11 mouse cellular contexts compared by ENCODE assay signal in genomic region chr10:128586546-128586945, GRCm38 (mm10). TPM values are rescaled to one million over a fixed set of nuclear protein-coding genes. Genes with fewer than 3 reads are reported as not detected.
DNase-seq lines count a peak whose midpoint lies in the region; ATAC-seq and TF ChIP-seq lines count a peak whose summit lies in the region.
"Had no signal": no experiment of that assay in that cellular context is flagged by ENCODE, and none has a peak within 500 bp of the region (broad histone marks: within the 10 kb centered on the region; RNA-seq: fewer than 3 reads in every experiment).

No protein-coding gene starts in this region.

- 6% methylated on average over 1 of the region's 1 CpGs for WGBS in hindbrain, embryonic 13.5 days
- 13% methylated on average over 1 of the region's 1 CpGs for WGBS in hindbrain, embryonic 16.5 days
- 6% methylated on average over 1 of the region's 1 CpGs for WGBS in embryonic facial prominence, embryonic 10.5 days
- 8% methylated on average over 1 of the region's 1 CpGs for WGBS in limb, embryonic 14.5 days

- TF ChIP-seq POLR2A in limb, embryonic 14.5 days (IDR thresholded peaks at IDR 0.05; ENCODE audit: borderline replicate concordance, extremely low read depth, insufficient read depth, insufficient read length) = no peak

- peak overlapping the region; percentile 11; the same call in 1 of the 2 replicates for H3K9ac ChIP-seq in hindbrain, embryonic 13.5 days
- H3K9ac ChIP-seq in hindbrain, embryonic 16.5 days (ENCODE audit: low read depth, low read length) = no peak overlapping the region
- H3K9ac ChIP-seq in limb, embryonic 14.5 days (ENCODE audit: low read depth, low read length, severe bottlenecking) = no peak overlapping the region
- H3K9ac ChIP-seq: liver, embryonic 15.5 days had no signal

- no peak overlapping the region for H3K27ac ChIP-seq in hindbrain, embryonic 13.5 days
- no peak overlapping the region for H3K27ac ChIP-seq in hindbrain, embryonic 16.5 days (ENCODE audit: low read depth, low read length)
- H3K27ac ChIP-seq in embryonic facial prominence, embryonic 10.5 days (replicated peaks) = peak overlapping the region; percentile 26
- no peak overlapping the region for H3K27ac ChIP-seq in limb, embryonic 14.5 days (replicated peaks; ENCODE audit: low read depth, low read length)
- H3K27ac ChIP-seq: liver, embryonic 15.5 days had no signal

- peak; percentile 38 for DNase-seq in embryonic facial prominence, embryonic 10.5 days (ENCODE audit: low spot score)
- no peak for DNase-seq in limb, embryonic 14.5 days (ENCODE audit: low spot score)
- DNase-seq in testis, postnatal 10 days (ENCODE audit: low spot score) = no peak
- no peak for DNase-seq in thymus, adult 18-20 months
- no peak for DNase-seq in ovary, postnatal 10 days (ENCODE audit: low spot score)
- DNase-seq: heart, postnatal 10 days had no signal

- no peaks in the 10 kb centered on the region for H3K36me3 ChIP-seq in hindbrain, embryonic 13.5 days
- no peaks in the 10 kb centered on the region for H3K36me3 ChIP-seq in hindbrain, embryonic 16.5 days (ENCODE audit: control insufficient read depth, insufficient read depth, low read length)
- peaks cover 8% of the 10 kb centered on the region for H3K36me3 ChIP-seq in E14TG2a.4 (ENCODE audit: insufficient read depth, low read length)
- 0 out of 2 replicates have a peak, but pooled peaks cover 2% of the 10 kb centered on the region for H3K36me3 ChIP-seq in embryonic facial prominence, embryonic 10.5 days (replicated peaks)
- no peaks in the 10 kb centered on the region for H3K36me3 ChIP-seq in limb, embryonic 14.5 days (ENCODE audit: control insufficient read depth, insufficient read depth, low read length)
- H3K36me3 ChIP-seq: liver, embryonic 15.5 days had no signal

- no peak overlapping the region for H3K4me3 ChIP-seq in hindbrain, embryonic 13.5 days
- no peak overlapping the region for H3K4me3 ChIP-seq in hindbrain, embryonic 16.5 days (ENCODE audit: low read length)
- H3K4me3 ChIP-seq in E14TG2a.4 (replicated peaks; ENCODE audit: low read length) = peak overlapping the region; percentile 98
- peak overlapping the region; percentile 71; the same call in 1 of the 2 replicates for H3K4me3 ChIP-seq in embryonic facial prominence, embryonic 10.5 days
- H3K4me3 ChIP-seq in limb, embryonic 14.5 days (replicated peaks; ENCODE audit: low read length) = no peak overlapping the region; the same call in 1 of the 2 replicates
- H3K4me3 ChIP-seq: liver, embryonic 15.5 days had no signal

- peaks cover 19% of the 10 kb centered on the region for H3K4me1 ChIP-seq in hindbrain, embryonic 13.5 days (replicated peaks)
- H3K4me1 ChIP-seq in hindbrain, embryonic 16.5 days (ENCODE audit: control insufficient read depth, insufficient read depth, low read depth, low read length) = peaks cover 9% of the 10 kb centered on the region
- peaks cover 78% of the 10 kb centered on the region for H3K4me1 ChIP-seq in E14TG2a.4 (replicated peaks; ENCODE audit: low read depth, low read length)
- H3K4me1 ChIP-seq in embryonic facial prominence, embryonic 10.5 days = peaks cover 63% of the 10 kb centered on the region
- H3K4me1 ChIP-seq in limb, embryonic 14.5 days (ENCODE audit: control insufficient read depth, insufficient read depth, low read length) = peaks cover 7% of the 10 kb centered on the region; the same call in 1 of the 2 replicates

- no peak for ATAC-seq in hindbrain, embryonic 13.5 days (ENCODE audit: low FRiP score)
- ATAC-seq in hindbrain, embryonic 16.5 days = no peak
- no peak for ATAC-seq in limb, embryonic 14.5 days (ENCODE audit: low FRiP score, low read depth)
- ATAC-seq: activated CD4-positive, CD25-positive, alpha-beta regulatory T cell, adult 4 months had no signal

- no peak for TF ChIP-seq CTCF in E14TG2a.4 (conservative IDR thresholded peaks at IDR 0.05; ENCODE audit: low read length)

- H3K27me3 ChIP-seq in hindbrain, embryonic 13.5 days = peaks cover 84% of the 10 kb centered on the region
- H3K27me3 ChIP-seq in hindbrain, embryonic 16.5 days (replicated peaks; ENCODE audit: control insufficient read depth, insufficient read depth, low read length) = peaks cover 42% of the 10 kb centered on the region
- H3K27me3 ChIP-seq in E14TG2a.4 (ENCODE audit: insufficient read depth, low read length) = peaks cover 23% of the 10 kb centered on the region
- H3K27me3 ChIP-seq in embryonic facial prominence, embryonic 10.5 days (replicated peaks; ENCODE audit: low read depth, poor library complexity, severe bottlenecking) = peaks cover 70% of the 10 kb centered on the region
- H3K27me3 ChIP-seq in limb, embryonic 14.5 days (ENCODE audit: control insufficient read depth, insufficient read depth, low read length) = peaks cover 31% of the 10 kb centered on the region

- no peak overlapping the region for H3K4me2 ChIP-seq in hindbrain, embryonic 13.5 days
- no peak overlapping the region for H3K4me2 ChIP-seq in hindbrain, embryonic 16.5 days (ENCODE audit: low read length)
- H3K4me2 ChIP-seq in limb, embryonic 14.5 days (replicated peaks; ENCODE audit: low read depth, low read length, severe bottlenecking) = peak overlapping the region; percentile 99; the same call in 1 of the 2 replicates

- no peaks in the 10 kb centered on the region for H3K9me3 ChIP-seq in hindbrain, embryonic 13.5 days
- no peaks in the 10 kb centered on the region for H3K9me3 ChIP-seq in hindbrain, embryonic 16.5 days (ENCODE audit: control insufficient read depth, low read length)
- no peaks in the 10 kb centered on the region for H3K9me3 ChIP-seq in E14TG2a.4 (ENCODE audit: low read length)
- H3K9me3 ChIP-seq in embryonic facial prominence, embryonic 10.5 days = no peaks in the 10 kb centered on the region
- no peaks in the 10 kb centered on the region for H3K9me3 ChIP-seq in limb, embryonic 14.5 days (ENCODE audit: control insufficient read depth, low read length)
- H3K9me3 ChIP-seq: liver, embryonic 15.5 days had no signal

RNA-seq across cellular contexts. Expression of gene Erbb3, which starts 2.9 kb away (rescaled TPM):
- 3.0 and 3.5 TPM in 2 replicates for polyA plus RNA-seq in hindbrain, embryonic 13.5 days (2015; fragmentation: Nextera tagmentation; extraction: Ambion mirVana)
- 1.3 and 1.6 TPM in 2 replicates for polyA plus RNA-seq in hindbrain, embryonic 16.5 days (2015; fragmentation: Nextera tagmentation; extraction: Ambion mirVana)
- polyA plus RNA-seq in embryonic facial prominence, embryonic 10.5 days (2016; fragmentation: Nextera tagmentation; extraction: Ambion mirVana) = 11.9 and 12.2 TPM in 2 replicates
- 17.5 and 18.2 TPM in 2 replicates for polyA plus RNA-seq in limb, embryonic 14.5 days (2012; rRNA removed)
- polyA plus RNA-seq in limb, embryonic 14.5 days (2014; fragmentation: Nextera tagmentation; extraction: Ambion mirVana) = 19.6 and 21.1 TPM in 2 replicates

RNA-seq across cellular contexts. Expression of gene Pa2g4, which starts 20.8 kb away (rescaled TPM):
- polyA plus RNA-seq in hindbrain, embryonic 13.5 days (2015; fragmentation: Nextera tagmentation; extraction: Ambion mirVana) = 125 and 129 TPM in 2 replicates
- polyA plus RNA-seq in hindbrain, embryonic 16.5 days (2015; fragmentation: Nextera tagmentation; extraction: Ambion mirVana) = 128 and 130 TPM in 2 replicates
- 274 and 287 TPM in 2 replicates for polyA plus RNA-seq in embryonic facial prominence, embryonic 10.5 days (2016; fragmentation: Nextera tagmentation; extraction: Ambion mirVana)
- polyA plus RNA-seq in limb, embryonic 14.5 days (2012; rRNA removed) = 111 and 186 TPM in 2 replicates
- 207 and 210 TPM in 2 replicates for polyA plus RNA-seq in limb, embryonic 14.5 days (2014; fragmentation: Nextera tagmentation; extraction: Ambion mirVana)

RNA-seq across cellular contexts. Expression of gene Rpl41, which starts 37.4 kb away (rescaled TPM):
- polyA plus RNA-seq in hindbrain, embryonic 13.5 days (2015; fragmentation: Nextera tagmentation; extraction: Ambion mirVana) = 2,639 and 2,680 TPM in 2 replicates
- polyA plus RNA-seq in hindbrain, embryonic 16.5 days (2015; fragmentation: Nextera tagmentation; extraction: Ambion mirVana) = 2,004 and 2,091 TPM in 2 replicates
- polyA plus RNA-seq in embryonic facial prominence, embryonic 10.5 days (2016; fragmentation: Nextera tagmentation; extraction: Ambion mirVana) = 3,494 and 3,561 TPM in 2 replicates
- 2,621 and 3,931 TPM in 2 replicates for polyA plus RNA-seq in limb, embryonic 14.5 days (2012; rRNA removed)
- polyA plus RNA-seq in limb, embryonic 14.5 days (2014; fragmentation: Nextera tagmentation; extraction: Ambion mirVana) = 4,572 and 4,920 TPM in 2 replicates

RNA-seq across cellular contexts. Expression of gene Zc3h10, which starts 39.0 kb away (rescaled TPM):
- polyA plus RNA-seq in hindbrain, embryonic 13.5 days (2015; fragmentation: Nextera tagmentation; extraction: Ambion mirVana) = 19.7 and 20.9 TPM in 2 replicates
- polyA plus RNA-seq in hindbrain, embryonic 16.5 days (2015; fragmentation: Nextera tagmentation; extraction: Ambion mirVana) = 16.7 and 17.0 TPM in 2 replicates
- 15.9 and 17.4 TPM in 2 replicates for polyA plus RNA-seq in embryonic facial prominence, embryonic 10.5 days (2016; fragmentation: Nextera tagmentation; extraction: Ambion mirVana)
- polyA plus RNA-seq in limb, embryonic 14.5 days (2012; rRNA removed) = 15.2 and 17.2 TPM in 2 replicates
- 13.7 and 14.5 TPM in 2 replicates for polyA plus RNA-seq in limb, embryonic 14.5 days (2014; fragmentation: Nextera tagmentation; extraction: Ambion mirVana)

RNA-seq across cellular contexts. Expression of gene Rps26, which starts 40.0 kb away (rescaled TPM):
- polyA plus RNA-seq in hindbrain, embryonic 13.5 days (2015; fragmentation: Nextera tagmentation; extraction: Ambion mirVana) = 482 and 485 TPM in 2 replicates
- polyA plus RNA-seq in hindbrain, embryonic 16.5 days (2015; fragmentation: Nextera tagmentation; extraction: Ambion mirVana) = 296 and 313 TPM in 2 replicates
- polyA plus RNA-seq in embryonic facial prominence, embryonic 10.5 days (2016; fragmentation: Nextera tagmentation; extraction: Ambion mirVana) = 566 and 582 TPM in 2 replicates
- polyA plus RNA-seq in limb, embryonic 14.5 days (2012; rRNA removed) = 1,619 and 1,662 TPM in 2 replicates
- 1,135 and 1,177 TPM in 2 replicates for polyA plus RNA-seq in limb, embryonic 14.5 days (2014; fragmentation: Nextera tagmentation; extraction: Ambion mirVana)

Comparison
In these comparisons a context has a peak if more than half of its experiments do, and no peak if none do; other contexts are left out.
1. H3K4me3 ChIP-seq: peak in E14TG2a.4 (single experiment) and embryonic facial prominence, embryonic 10.5 days (single experiment); none in hindbrain, embryonic 13.5 days (single experiment), hindbrain, embryonic 16.5 days (single experiment) and limb, embryonic 14.5 days (single experiment).